Mouse (Mus musculus): ENCODE measurements at regions not wholly inside any gene's neighbourhood (a gene's known extent, or its start where the extent isn't known, plus 50 kb on each side); places are given as distances from the start of the nearest gene placed in this dataset.
A peak's percentile ranks its signal among the peaks of the same experiment; 100 is the strongest.

DNA sequence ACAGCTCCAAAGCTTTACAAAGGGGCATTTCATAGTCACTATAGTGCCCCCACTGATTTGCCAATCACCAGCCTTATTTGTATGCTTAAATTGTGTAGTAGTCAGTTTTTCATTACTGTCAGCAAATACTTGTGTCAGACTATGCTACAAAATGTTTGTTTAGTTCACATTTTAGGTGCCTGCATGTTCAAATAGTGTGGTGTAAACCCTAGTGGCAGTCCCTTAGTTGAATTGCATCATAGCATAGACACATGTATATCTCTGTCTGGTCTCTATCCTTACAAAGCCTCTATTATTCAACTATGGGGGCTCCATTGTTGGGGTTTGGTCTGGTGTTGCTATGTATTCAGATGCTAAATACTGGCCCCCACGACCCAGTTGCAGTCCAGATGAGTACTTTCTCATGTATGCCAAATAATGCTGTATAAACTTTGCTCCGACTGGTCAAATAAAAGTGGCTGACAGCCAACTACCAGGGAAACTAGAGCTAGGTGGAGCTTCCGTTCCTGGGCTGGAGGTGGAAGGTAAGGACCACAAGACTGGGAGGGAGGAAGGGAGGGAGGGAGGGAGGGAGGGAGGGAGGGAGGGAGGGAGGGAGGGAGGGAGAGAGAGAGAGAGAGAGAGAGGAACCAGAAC is 109.0 kb upstream of the C1qtnf3 start:
- H3K36me3 ChIP-seq, result no peaks in the 10 kb centered on the region
- H3K9ac ChIP-seq, result no peak overlapping the region
- H3K27me3 ChIP-seq, result no peaks in the 10 kb centered on the region
- no peak overlapping the region for H3K4me3 ChIP-seq (replicated peaks)
- ATAC-seq (replicated peaks; ENCODE audit: low FRiP score), result no peak
- H3K9me3 ChIP-seq (replicated peaks), result no peaks in the 10 kb centered on the region
- H3K27ac ChIP-seq, result no peak overlapping the region
- peaks cover 8% of the 10 kb centered on the region for H3K4me1 ChIP-seq
- H3K4me2 ChIP-seq, result no peak overlapping the region
- 60% methylated on average over 3 of the region's 3 CpGs for WGBS

DNA sequence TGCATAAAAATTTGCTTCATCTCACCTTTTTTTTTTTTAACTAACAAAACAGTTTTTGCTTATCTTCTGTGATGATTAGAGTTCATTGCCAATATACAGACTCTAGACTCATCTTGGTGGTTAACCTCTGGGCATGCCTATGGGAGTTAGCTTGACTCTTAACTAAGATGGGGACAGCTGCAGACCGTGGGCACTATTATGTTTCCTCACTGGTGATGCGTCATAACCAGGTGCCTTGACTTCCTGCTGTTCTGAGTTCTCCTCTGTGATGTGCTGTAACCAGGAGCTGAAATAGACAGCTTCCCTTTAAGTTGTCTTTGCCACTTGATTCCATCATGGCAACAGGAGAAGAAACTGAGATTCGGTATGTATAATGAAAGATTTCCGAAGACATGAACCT is 105.4 kb upstream of the C1qtnf3 start:
- H3K36me3 ChIP-seq, result no peaks in the 10 kb centered on the region
- WGBS, result 93% methylated on average over 4 of the region's 4 CpGs
- no peaks in the 10 kb centered on the region for H3K9me3 ChIP-seq (replicated peaks)
- no peak overlapping the region for H3K4me2 ChIP-seq
- no peaks in the 10 kb centered on the region for H3K27me3 ChIP-seq
- no peak for ATAC-seq (replicated peaks; ENCODE audit: low FRiP score)
- H3K9ac ChIP-seq, result no peak overlapping the region
- H3K4me1 ChIP-seq, result no peaks in the 10 kb centered on the region
- H3K27ac ChIP-seq, result no peak overlapping the region
- no peak overlapping the region for H3K4me3 ChIP-seq (replicated peaks)

DNA sequence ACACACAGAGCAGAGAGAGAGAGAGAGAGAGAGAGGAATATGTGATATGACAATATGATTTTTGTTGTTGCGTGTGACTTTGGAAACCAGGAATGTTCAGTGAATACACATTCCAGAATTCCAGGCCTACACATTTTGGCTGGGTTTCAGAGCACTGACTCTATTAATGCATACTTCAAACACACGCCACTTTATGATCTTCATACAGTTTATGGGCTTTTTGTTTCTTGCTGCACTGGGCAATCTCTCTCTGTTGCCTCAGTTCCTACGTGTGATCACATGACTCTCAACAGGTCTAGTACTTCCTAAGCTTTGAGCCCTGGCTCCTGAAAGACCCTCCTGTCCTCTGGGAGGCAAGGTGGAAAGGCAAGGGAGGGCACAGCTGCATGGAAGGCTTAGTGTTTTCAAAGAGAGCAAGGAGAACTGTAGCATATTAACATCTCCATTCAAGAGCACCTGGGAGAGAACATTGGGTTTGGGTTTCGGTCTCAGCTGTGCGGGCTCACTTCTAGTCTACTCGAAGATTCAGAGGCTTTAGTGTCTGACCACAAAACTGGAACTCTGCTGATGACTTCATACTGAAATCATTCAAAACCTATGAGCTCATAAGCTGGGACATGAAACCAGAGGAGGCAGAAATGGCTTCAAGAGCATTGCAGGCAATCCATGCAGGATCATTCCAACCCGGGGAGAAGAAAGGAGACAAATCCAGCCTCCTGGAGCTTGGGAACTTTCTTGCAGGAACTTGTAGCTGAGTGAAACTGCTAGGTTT is 87.9 kb upstream of the C1qtnf3 start:
- Histone ChIP-seq H3K4me1 (peaks cover 17% of the 10 kb centered on the region), H3K4me2 (no peak overlapping the region), H3K9ac (no peak overlapping the region), H3K27me3 (no peaks in the 10 kb centered on the region), H3K4me3 (replicated peaks) (no peak overlapping the region), H3K36me3 (no peaks in the 10 kb centered on the region), H3K27ac (no peak overlapping the region), H3K9me3 (replicated peaks) (no peaks in the 10 kb centered on the region)
- no peak for ATAC-seq (replicated peaks; ENCODE audit: low FRiP score)
- 87% methylated on average over 7 of the region's 7 CpGs for WGBS

DNA sequence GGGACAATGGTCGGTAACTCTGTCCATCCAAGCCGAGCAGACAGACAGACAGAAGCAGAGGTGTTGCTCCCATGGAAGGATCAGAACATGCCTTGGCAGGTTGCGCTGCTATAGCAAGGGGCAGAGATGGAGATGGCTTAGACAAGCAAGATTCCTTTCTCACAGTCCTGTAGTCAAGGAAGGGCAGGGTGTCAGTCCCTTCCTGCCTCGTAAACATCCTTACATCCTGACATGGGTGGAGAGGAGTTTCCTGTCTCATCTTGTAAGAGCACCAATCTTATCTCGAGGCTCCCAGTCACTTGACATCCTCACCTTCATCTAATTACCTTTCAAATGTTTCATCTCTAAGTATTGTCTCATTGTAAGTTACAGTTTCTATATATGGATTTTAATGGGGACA is 87.0 kb upstream of the C1qtnf3 start:
- H3K9ac ChIP-seq, result no peak overlapping the region
- no peak overlapping the region for H3K4me2 ChIP-seq
- no peak overlapping the region for H3K27ac ChIP-seq
- ATAC-seq (replicated peaks; ENCODE audit: low FRiP score), result no peak
- H3K36me3 ChIP-seq, result no peaks in the 10 kb centered on the region
- no peaks in the 10 kb centered on the region for H3K27me3 ChIP-seq
- WGBS, result 71% methylated on average over 5 of the region's 5 CpGs
- H3K4me3 ChIP-seq (replicated peaks), result no peak overlapping the region
- H3K4me1 ChIP-seq, result peaks cover 20% of the 10 kb centered on the region
- H3K9me3 ChIP-seq (replicated peaks), result no peaks in the 10 kb centered on the region

DNA sequence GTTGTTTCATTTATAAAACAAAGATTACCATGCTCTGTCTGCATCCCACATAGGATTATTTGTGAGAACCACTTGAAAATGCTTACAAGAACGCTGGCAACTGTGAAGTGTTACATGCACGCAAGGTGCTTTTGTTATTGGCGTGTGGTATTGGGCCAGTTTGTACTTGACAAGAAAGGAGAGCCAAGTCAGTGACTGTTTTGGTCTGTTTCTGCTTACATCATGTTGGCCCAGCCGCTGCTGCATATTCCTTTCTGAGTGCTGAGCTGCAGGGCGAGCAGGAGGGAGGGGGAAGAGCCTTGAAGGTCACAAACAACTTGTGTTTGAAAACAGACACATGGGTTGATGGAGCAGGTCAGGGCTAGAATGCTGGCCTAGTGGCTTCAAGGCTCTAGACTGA is 85.3 kb upstream of the C1qtnf3 start:
- no peaks in the 10 kb centered on the region for H3K9me3 ChIP-seq (replicated peaks)
- H3K4me3 ChIP-seq (replicated peaks), result no peak overlapping the region
- no peak overlapping the region for H3K27ac ChIP-seq
- no peak for ATAC-seq (replicated peaks; ENCODE audit: low FRiP score)
- H3K4me1 ChIP-seq, result peaks cover 20% of the 10 kb centered on the region
- no peaks in the 10 kb centered on the region for H3K27me3 ChIP-seq
- WGBS, result 75% methylated on average over 5 of the region's 5 CpGs
- H3K4me2 ChIP-seq, result no peak overlapping the region
- H3K36me3 ChIP-seq, result no peaks in the 10 kb centered on the region
- no peak overlapping the region for H3K9ac ChIP-seq

DNA sequence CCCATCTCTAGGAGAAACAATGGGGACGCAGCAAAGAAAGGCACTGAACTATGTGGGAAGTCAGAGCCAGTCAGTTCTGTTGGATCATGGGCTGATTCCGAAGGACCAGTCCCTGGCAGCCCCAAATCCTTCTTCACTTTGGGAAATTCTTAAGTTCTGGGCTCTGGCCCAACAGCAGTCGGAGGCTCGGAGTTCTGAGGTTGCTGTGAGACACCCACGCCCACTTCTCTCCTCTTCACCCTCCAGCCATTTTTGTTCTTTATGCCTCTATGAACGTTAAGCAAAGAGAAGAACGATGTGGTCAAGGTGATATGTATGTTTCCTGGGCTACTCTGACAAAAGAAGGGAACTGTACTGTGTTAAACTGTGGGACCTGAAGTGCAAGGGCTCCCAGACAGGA is 84.0 kb upstream of the C1qtnf3 start:
- Histone ChIP-seq H3K4me1 (peaks cover 20% of the 10 kb centered on the region), H3K4me2 (no peak overlapping the region), H3K27me3 (no peaks in the 10 kb centered on the region), H3K9ac (no peak overlapping the region), H3K27ac (no peak overlapping the region), H3K4me3 (replicated peaks) (no peak overlapping the region), H3K9me3 (replicated peaks) (no peaks in the 10 kb centered on the region), H3K36me3 (no peaks in the 10 kb centered on the region)
- 75% methylated on average over 7 of the region's 7 CpGs for WGBS
- ATAC-seq (replicated peaks; ENCODE audit: low FRiP score), result no peak

DNA sequence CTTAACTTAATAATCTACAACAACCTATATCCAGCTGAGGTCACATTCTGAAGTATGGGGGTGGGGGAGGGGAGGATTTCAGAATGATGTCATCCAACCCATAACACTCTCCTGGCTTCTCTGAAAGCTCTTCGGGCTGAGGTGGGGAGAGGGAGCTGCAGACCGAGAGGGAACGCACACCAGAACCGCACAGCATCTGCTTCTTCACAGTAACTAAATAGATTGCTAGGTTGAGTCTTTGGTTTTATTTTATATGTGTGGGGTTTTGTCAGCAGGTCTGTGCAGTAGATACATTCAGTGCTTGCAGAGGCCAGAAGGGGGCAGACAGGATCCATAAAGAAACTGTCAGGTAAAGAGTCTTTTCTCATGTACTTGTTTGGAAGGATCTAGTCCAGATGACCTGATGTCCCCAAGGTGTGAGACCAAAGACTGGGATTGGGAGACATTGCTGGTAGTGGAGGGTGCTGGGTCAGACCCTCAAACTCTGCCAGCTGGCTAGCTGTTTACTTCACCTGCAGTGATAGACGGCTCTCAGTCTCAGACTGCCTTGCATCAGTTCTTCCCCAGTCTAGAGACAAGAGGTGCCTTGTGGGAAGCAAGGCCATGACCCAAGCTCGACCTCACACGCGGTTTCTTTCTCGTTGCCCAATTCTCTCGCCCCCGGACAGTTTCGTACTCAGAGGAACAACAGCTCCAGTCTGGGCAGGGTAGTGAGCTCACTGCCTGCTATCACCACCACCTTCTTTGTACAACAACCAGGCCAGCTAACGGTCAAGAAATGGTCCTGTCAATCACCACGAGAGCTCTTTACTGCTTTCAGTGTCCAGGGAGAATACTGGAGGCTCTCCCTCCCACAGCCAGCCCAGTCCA is 83.2 kb upstream of the C1qtnf3 start:
- H3K36me3 ChIP-seq, result no peaks in the 10 kb centered on the region
- H3K27ac ChIP-seq, result no peak overlapping the region
- H3K9ac ChIP-seq, result no peak overlapping the region
- peak; percentile 37; the same call in 1 of the 2 replicates for ATAC-seq (replicated peaks; ENCODE audit: low FRiP score)
- H3K9me3 ChIP-seq (replicated peaks), result no peaks in the 10 kb centered on the region
- peaks cover 20% of the 10 kb centered on the region for H3K4me1 ChIP-seq
- H3K27me3 ChIP-seq, result no peaks in the 10 kb centered on the region
- no peak overlapping the region for H3K4me3 ChIP-seq (replicated peaks)
- H3K4me2 ChIP-seq, result no peak overlapping the region
- 64% methylated on average over 14 of the region's 14 CpGs for WGBS

DNA sequence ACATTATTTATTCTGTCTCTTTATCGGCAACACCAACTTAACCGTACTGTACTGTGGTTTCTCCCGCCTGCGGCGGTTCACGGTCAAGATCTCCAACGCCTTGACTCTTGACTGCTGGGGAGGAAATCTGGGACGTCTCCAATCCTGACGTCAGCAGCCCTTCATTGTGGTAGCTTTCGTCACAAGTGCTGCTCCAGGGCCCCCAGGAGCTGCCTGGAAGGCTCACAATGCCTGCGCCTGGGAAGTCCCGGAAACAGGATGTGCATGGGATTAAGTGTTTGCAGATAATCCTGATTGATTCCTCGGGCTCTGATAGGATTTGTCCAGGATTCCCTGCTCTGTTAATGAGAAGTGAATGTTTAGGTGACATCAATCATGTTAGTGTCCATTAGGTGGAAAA is 82.3 kb upstream of the C1qtnf3 start:
- ATAC-seq (replicated peaks; ENCODE audit: low FRiP score), result no peak
- Histone ChIP-seq H3K27me3 (no peaks in the 10 kb centered on the region), H3K4me3 (replicated peaks) (no peak overlapping the region), H3K36me3 (no peaks in the 10 kb centered on the region), H3K9me3 (replicated peaks) (no peaks in the 10 kb centered on the region), H3K4me1 (peaks cover 19% of the 10 kb centered on the region), H3K9ac (no peak overlapping the region), H3K27ac (no peak overlapping the region), H3K4me2 (no peak overlapping the region)
- WGBS, result 59% methylated on average over 13 of the region's 13 CpGs

DNA sequence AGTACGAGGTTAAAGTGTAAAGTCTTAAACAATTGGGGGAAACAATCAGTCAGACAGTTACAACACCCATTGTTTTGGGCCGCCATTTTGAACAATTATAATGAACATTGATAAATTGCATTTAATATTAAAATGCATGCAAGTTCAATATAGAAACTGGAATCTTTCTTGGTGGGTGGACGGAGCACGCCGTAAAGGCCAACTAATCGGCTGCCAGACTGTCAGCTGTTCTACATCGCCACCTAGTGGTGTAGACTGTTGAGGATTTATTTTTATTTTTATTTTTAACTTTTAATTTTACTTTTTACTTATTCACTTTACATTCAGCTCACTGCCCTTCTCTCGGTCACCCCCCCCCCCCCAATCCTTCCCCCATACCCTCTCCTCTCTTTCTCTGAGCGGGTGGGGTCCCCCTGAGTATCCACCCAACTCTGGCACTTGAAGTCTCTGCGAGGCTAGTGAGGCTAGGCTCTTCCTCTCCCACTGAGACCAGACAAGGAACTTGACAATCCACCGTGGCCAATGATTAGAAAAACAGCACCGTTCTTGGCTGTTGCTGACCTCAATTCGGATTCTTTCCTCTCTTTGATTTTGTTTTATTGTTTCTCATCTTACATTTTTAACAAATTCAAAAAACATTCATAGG is 79.7 kb upstream of the C1qtnf3 start:
- Histone ChIP-seq H3K4me2 (0 out of 2 replicates have a peak overlapping the region, but pooled peaks have one; percentile 30), H3K9me3 (replicated peaks) (no peaks in the 10 kb centered on the region), H3K27me3 (no peaks in the 10 kb centered on the region), H3K27ac (no peak overlapping the region), H3K9ac (no peak overlapping the region), H3K36me3 (no peaks in the 10 kb centered on the region), H3K4me3 (replicated peaks) (no peak overlapping the region), H3K4me1 (peaks cover 11% of the 10 kb centered on the region; the same call in 1 of the 2 replicates)
- ATAC-seq (replicated peaks; ENCODE audit: low FRiP score), result no peak
- WGBS, result 14% methylated on average over 13 of the region's 13 CpGs

DNA sequence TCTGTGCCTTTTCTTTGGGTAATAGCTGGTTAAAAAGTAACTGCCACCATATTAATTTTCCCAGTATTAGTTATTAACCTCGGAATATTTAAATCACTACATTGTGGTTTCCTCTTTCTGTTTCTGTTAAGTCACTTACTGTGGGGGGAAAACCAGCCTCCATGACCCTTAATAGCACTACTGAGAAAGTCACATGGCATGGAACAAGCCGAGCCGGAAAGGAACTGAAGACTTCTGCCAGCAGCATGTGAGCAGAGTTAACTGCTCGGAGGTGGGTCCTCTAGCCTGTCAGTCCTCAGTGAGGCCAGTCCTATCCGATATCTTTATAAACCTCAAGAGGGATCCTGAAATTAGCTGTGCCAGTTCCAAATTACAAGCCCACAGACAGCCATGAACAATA is 75.8 kb upstream of the C1qtnf3 start:
- Histone ChIP-seq H3K9ac (no peak overlapping the region), H3K4me3 (replicated peaks) (no peak overlapping the region), H3K36me3 (no peaks in the 10 kb centered on the region), H3K27ac (no peak overlapping the region), H3K9me3 (replicated peaks) (no peaks in the 10 kb centered on the region), H3K4me2 (no peak overlapping the region), H3K4me1 (no peaks in the 10 kb centered on the region), H3K27me3 (no peaks in the 10 kb centered on the region)
- 52% methylated on average over 5 of the region's 5 CpGs for WGBS
- ATAC-seq (replicated peaks; ENCODE audit: low FRiP score), result peak; percentile 49; the same call in 1 of the 2 replicates

DNA sequence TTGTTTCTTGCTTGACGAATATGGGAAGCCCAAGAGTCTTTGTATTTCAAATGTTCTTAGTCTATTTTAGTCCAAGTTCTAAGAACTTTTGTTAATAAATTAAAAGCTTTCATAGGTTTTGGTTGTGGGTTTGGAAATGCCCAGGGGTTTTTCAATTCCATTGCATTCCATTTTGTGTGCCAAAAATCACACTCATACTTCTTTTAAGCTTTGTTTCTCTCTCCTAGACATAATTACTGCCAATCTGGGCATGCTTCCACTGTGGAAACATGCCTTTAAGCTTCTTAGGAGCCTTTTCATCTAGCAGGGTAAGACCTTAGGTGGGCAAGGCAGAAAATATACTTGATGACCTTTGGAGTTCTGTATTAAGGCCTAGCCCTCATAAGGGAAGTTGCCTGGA is 70.4 kb upstream of the C1qtnf3 start:
- 66% methylated on average over 1 of the region's 1 CpGs for WGBS
- no peak overlapping the region for H3K27ac ChIP-seq
- H3K27me3 ChIP-seq, result no peaks in the 10 kb centered on the region
- H3K9me3 ChIP-seq (replicated peaks), result peaks cover 9% of the 10 kb centered on the region
- no peaks in the 10 kb centered on the region for H3K4me1 ChIP-seq
- H3K4me2 ChIP-seq, result no peak overlapping the region
- ATAC-seq (replicated peaks; ENCODE audit: low FRiP score), result no peak
- no peak overlapping the region for H3K4me3 ChIP-seq (replicated peaks)
- no peak overlapping the region for H3K9ac ChIP-seq
- no peaks in the 10 kb centered on the region for H3K36me3 ChIP-seq

DNA sequence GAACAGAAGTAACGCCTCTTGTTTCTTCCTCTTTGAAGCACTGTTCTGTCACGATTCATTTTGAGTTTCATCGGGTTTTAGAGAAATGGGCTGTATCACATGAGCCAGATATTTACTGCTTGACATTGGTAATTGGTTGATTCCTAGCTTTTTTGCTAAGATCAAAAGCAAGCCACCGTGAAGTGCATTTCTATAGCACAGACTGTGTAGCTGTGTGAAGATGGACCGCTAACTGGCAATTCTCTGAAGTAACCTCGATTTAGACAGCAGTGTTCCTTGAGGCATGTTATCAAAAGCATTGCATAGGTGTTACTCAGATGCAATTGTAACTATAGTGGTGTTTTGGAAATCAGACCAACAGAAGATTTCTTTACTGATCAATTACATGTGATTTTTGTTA is 64.1 kb upstream of the C1qtnf3 start:
- H3K27ac ChIP-seq, result no peak overlapping the region
- no peaks in the 10 kb centered on the region for H3K36me3 ChIP-seq
- H3K4me2 ChIP-seq, result no peak overlapping the region
- ATAC-seq (replicated peaks; ENCODE audit: low FRiP score), result no peak
- H3K4me1 ChIP-seq, result peaks cover 17% of the 10 kb centered on the region
- peaks cover 9% of the 10 kb centered on the region for H3K9me3 ChIP-seq (replicated peaks)
- no peak overlapping the region for H3K4me3 ChIP-seq (replicated peaks)
- no peak overlapping the region for H3K9ac ChIP-seq
- 86% methylated on average over 6 of the region's 6 CpGs for WGBS
- H3K27me3 ChIP-seq, result no peaks in the 10 kb centered on the region

Measured in kidney, embryonic 15.5 days (tissue).